Mouse (Mus musculus) thymus, adult 2 months (tissue): ENCODE results near the gene Tmem121b. TPM values are rescaled to one million over a fixed set of nuclear protein-coding genes. Genes with fewer than 3 reads are reported as not detected.

Experiments
- DNase-seq: peaks from one replicate; pipeline ENCODE4 v3.0.0; 2021
- H3K27ac ChIP-seq: fragments of 200-500 bp; 2 replicates; pipeline ENCODE4 v1.5.1; 2012; ENCODE audit warnings: low read length, control low read depth; ENCODE audit not compliant: control insufficient read depth, insufficient read depth
- H3K27me3 ChIP-seq: fragments of 200-500 bp; 2 replicates; pipeline ENCODE4 v1.6.1; 2012; ENCODE audit warnings: mild to moderate bottlenecking, low read length, moderate library complexity, mixed read lengths; ENCODE audit not compliant: control insufficient read depth, insufficient read depth
- H3K36me3 ChIP-seq: fragments of 200-500 bp; 2 replicates; pipeline ENCODE4 v1.6.1; 2012; ENCODE audit warnings: mild to moderate bottlenecking, low read length, moderate library complexity; ENCODE audit not compliant: control insufficient read depth, insufficient read depth
- H3K4me1 ChIP-seq: fragments of 200-500 bp; replicated peaks from 2 replicates; pipeline ENCODE4 v1.6.1; 2012; ENCODE audit warnings: low read length; ENCODE audit not compliant: control insufficient read depth, insufficient read depth
- H3K4me3 ChIP-seq: fragments of 200-500 bp; 2 replicates; pipeline ENCODE4 v1.5.1; 2012; ENCODE audit warnings: mild to moderate bottlenecking, low read length, control low read depth, moderate library complexity; ENCODE audit not compliant: control insufficient read depth, insufficient read depth
- CTCF ChIP-seq: fragments of 200-500 bp; IDR thresholded peaks from 2 replicates; pipeline ENCODE4 v1.5.1; 2012; ENCODE audit warnings: mild to moderate bottlenecking, control low read depth, low read length, moderate library complexity, borderline replicate concordance; ENCODE audit not compliant: control insufficient read depth, poor library complexity, insufficient read depth; ENCODE audit errors: extremely low read depth
- POLR2A ChIP-seq: fragments of 200-500 bp; IDR thresholded peaks from 2 replicates; pipeline ENCODE4 v1.6.1; 2012; ENCODE audit warnings: mild to moderate bottlenecking, low read length, control low read depth, moderate library complexity; ENCODE audit not compliant: control insufficient read depth, poor library complexity, insufficient read depth; ENCODE audit errors: extremely low read depth
- WGBS: fragments of 180-500 bp; shearing (Covaris S2); methylation state at CpG from one replicate; pipeline ENCODE4 v1.1.7; 2018; 5-methylcytosine and 5-hydroxymethylcytosine counted together
- polyA plus RNA-seq: library from polyadenylated mRNA; depleted of rRNA; stranded (reverse); fragments of >200 nt; gene quantifications from 2 replicates; pipeline ENCODE4 v1.2.3, GENCODE M21; 2012

The Tmem121b gene
- polyA plus RNA-seq, 1 experiment: 1.2 TPM

GRCm38 (mm10) chr6:120516422-120516821, 22.8 kb upstream of the Tmem121b start:
- Histone ChIP-seq H3K27ac (no peak overlapping the region), H3K4me1 (no peaks in the 10 kb centered on the region), H3K36me3 (peaks cover 60% of the 10 kb centered on the region), H3K27me3 (no peaks in the 10 kb centered on the region), H3K4me3 (no peak overlapping the region)
- no peak for DNase-seq
- WGBS: 98% methylated on average over 4 of the region's 4 CpGs
- TF ChIP-seq CTCF: no peak
- no peak for TF ChIP-seq POLR2A

DNA sequence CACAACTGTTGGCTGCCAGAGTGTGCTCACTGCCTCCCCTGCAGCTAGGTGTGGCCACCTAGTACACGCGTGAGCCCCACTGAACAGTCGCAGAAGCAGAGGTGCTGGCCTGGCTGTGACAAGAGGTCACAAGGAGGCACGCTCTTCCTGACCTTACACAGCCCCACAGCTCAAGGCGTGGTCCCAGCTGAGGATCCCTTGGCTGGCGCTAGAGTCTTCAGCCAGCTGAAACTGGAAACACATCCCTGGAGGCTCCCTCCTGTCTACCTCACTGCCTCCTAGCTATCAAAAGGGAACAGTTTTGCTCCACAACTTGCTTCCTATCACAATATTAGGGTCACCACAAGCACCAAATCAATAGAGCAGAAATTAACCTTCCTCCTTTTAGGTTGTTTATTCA, 17.6 kb upstream of the Tmem121b start:
- Histone ChIP-seq H3K4me1 (no peaks in the 10 kb centered on the region), H3K36me3 (peaks cover 44% of the 10 kb centered on the region), H3K27ac (no peak overlapping the region), H3K27me3 (no peaks in the 10 kb centered on the region), H3K4me3 (no peak overlapping the region)
- WGBS: 97% methylated on average over 6 of the region's 6 CpGs
- no peak for TF ChIP-seq POLR2A
- no peak for TF ChIP-seq CTCF
- DNase-seq: no peak

GRCm38 (mm10) chr6:120510425-120510824, 16.8 kb upstream of the Tmem121b start:
- Histone ChIP-seq H3K36me3 (peaks cover 44% of the 10 kb centered on the region), H3K4me1 (no peaks in the 10 kb centered on the region), H3K4me3 (no peak overlapping the region), H3K27ac (no peak overlapping the region), H3K27me3 (no peaks in the 10 kb centered on the region)
- no peak for TF ChIP-seq CTCF
- TF ChIP-seq POLR2A: no peak
- DNase-seq: no peak
- 93% methylated on average over 8 of the region's 8 CpGs for WGBS

DNA sequence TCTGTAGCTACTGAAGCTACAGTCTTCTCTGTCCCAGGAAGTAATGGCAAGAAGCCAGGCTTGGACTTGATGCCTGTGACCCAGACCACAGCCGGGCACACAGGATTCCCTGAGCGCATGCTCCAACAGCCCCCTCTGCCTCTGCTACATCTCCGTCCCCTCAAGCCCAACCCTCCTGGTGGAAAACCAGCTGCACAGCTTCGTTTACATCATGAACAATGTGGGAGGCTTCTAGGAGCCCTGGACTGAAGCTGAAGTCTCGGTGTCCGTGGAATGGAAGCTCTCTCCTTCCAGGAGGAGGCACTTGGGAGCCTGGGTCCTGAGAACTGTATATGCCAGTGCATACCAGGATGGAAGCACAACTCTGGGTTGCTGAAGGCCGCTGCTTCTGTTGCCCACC, 16.4 kb upstream of the Tmem121b start:
- Histone ChIP-seq H3K4me3 (no peak overlapping the region), H3K27me3 (no peaks in the 10 kb centered on the region), H3K27ac (no peak overlapping the region), H3K36me3 (peaks cover 44% of the 10 kb centered on the region), H3K4me1 (no peaks in the 10 kb centered on the region)
- TF ChIP-seq CTCF (no peak), POLR2A (no peak)
- 94% methylated on average over 7 of the region's 7 CpGs for WGBS
- DNase-seq: no peak

DNA sequence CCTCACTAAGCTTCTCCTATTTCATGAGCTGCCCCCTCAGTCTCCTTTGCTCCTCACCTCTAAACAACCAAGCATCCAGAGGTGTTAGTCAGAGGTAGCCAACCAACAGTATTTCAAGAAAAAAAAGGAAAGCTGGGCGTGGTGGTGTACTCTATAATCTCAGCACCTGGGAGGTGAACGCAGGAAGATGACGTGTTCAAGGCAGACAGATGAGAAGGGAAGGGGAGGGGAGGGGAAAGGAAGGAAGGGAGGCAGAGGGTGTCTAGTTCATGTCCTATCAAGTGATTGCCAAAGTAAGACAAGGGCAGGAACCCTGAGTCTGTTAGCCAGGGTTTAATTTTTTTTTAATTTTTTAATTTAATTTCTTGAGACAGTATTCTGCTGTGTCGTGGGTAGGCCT, 15.0 kb upstream of the Tmem121b start:
- H3K4me3 ChIP-seq: no peak overlapping the region
- 77% methylated on average over 4 of the region's 4 CpGs for WGBS
- no peaks in the 10 kb centered on the region for H3K27me3 ChIP-seq
- no peak overlapping the region for H3K27ac ChIP-seq
- no peak for DNase-seq
- peaks cover 34% of the 10 kb centered on the region for H3K36me3 ChIP-seq
- TF ChIP-seq POLR2A (no peak), CTCF (no peak)
- no peaks in the 10 kb centered on the region for H3K4me1 ChIP-seq

DNA sequence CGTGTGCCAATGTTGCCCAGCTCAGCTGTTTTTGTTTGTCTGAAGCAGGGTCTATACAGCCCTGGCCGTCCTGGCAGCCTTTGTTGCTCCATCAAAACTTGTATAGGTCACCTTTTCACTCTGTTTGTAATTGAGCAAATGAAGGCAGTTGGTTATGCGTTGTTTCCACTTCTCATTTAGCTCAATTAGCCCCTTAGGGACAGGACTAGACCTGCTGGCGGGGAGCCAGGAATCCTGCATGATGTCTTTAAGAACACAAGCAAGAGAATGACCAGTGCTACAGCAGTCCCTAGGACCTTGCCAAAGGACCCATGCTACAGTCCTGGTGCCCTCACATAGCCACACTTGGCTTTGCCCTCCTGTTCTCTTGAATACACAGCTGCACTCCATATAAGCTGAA, 11.9 kb upstream of the Tmem121b start:
- WGBS: 95% methylated on average over 4 of the region's 4 CpGs
- DNase-seq: no peak
- Histone ChIP-seq H3K36me3 (peaks cover 18% of the 10 kb centered on the region), H3K27me3 (no peaks in the 10 kb centered on the region), H3K4me1 (no peaks in the 10 kb centered on the region), H3K4me3 (no peak overlapping the region), H3K27ac (no peak overlapping the region)
- TF ChIP-seq CTCF: no peak
- no peak for TF ChIP-seq POLR2A

DNA sequence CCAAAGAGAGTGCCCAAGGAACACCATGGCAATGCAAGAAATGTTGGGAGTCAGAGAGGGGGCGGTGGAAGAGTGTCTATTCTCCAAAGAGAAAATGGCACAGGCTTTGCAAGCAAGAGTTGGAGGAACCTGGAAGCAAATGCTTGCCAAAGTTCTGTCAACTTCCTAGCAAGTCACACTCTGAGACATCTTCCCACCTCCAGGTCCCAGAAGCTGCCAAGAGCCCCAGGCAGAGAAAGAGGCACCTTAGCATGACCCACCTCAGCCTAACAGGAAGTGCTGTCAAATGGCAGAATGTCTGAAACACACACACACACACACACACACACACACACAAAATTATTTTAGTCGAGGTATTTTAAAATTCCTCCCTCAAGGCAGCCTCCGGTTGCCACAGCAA, 10.4 kb upstream of the Tmem121b start:
- H3K4me1 ChIP-seq: no peaks in the 10 kb centered on the region
- no peak for DNase-seq
- WGBS: 67% methylated on average over 3 of the region's 3 CpGs
- no peak overlapping the region for H3K27ac ChIP-seq
- peaks cover 7% of the 10 kb centered on the region for H3K36me3 ChIP-seq
- no peaks in the 10 kb centered on the region for H3K27me3 ChIP-seq
- TF ChIP-seq POLR2A (no peak), CTCF (no peak)
- H3K4me3 ChIP-seq: no peak overlapping the region
